Mouse (Mus musculus) lung, postnatal 0 days (tissue): ENCODE measurements at regions not wholly inside any gene's neighbourhood (a gene's known extent, or its start where the extent isn't known, plus 50 kb on each side); places are given as distances from the start of the nearest gene placed in this dataset.

ENCODE experiments used
- CTCF ChIP-seq: IDR thresholded peaks from 2 replicates; pipeline ENCODE4 v1.5.1; 2016; ENCODE audit warnings: antibody characterized with exemption, mild to moderate bottlenecking
- EP300 ChIP-seq: IDR thresholded peaks from 2 replicates; pipeline ENCODE4 v1.6.1; 2016; ENCODE audit warnings: antibody characterized with exemption, mild to moderate bottlenecking, control low read depth

DNA sequence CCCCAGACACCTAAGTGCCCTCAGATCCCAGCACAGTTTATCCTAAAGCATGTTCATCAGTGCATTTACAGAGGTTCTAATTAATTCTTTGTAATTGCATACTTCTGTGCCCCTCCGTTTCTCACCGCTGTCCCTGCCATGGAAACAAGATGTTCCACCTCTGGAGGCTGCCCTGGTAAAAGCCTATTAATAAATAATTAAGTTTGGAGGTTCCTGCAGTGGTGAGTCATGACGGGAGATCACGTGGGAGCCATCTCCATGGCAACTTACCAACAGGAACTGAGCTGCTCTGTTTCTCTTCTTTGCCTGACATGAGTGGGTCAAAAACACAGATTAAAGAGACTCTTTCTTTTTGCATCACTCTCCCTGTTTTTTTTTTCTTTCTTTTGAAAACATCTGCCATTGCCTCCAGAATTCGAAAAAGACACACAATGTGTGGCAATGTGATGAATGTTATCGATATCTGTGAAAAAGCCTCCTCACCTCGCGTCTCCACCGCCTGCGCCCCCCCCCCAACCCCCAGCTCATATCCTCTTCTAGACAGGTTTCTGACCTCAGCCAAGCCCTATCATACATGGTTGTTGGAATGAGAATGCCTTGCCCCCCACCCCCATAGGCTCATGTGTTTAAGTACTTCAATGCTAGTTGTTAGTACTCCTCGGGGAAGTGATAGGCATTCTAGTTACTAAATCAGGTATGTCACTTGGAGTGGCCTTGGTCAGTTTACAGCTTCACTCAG, 965.9 kb downstream of the Ntrk3 start:
- no peak for TF ChIP-seq CTCF
- TF ChIP-seq EP300 = no peak
